Mouse (Mus musculus): ENCODE data around the gene Pnliprp2. TPM values are rescaled to one million over a fixed set of nuclear protein-coding genes. Genes with fewer than 3 reads are reported as not detected.

The Pnliprp2 gene
- polyA plus RNA-seq (2016; fragmentation: Nextera tagmentation; extraction: Ambion mirVana) = not detected in 2 replicates

- no peak within 1 kb of the TSS for H3K4me2 ChIP-seq (replicated peaks)
- WGBS = 62% methylated on average over 9 of the region's 9 CpGs
Measured at GRCm38 (mm10) chr19:58759423-58759822, at the start of gene Pnliprp2. TSS of gene Pnliprp2 (plus strand) at chr19:58759719.

GRCm38 (mm10) chr19:58717925-58718324, 41.6 kb upstream of the Pnliprp2 start:
- Histone ChIP-seq H3K9ac (no peak overlapping the region), H3K36me3 (no peaks in the 10 kb centered on the region), H3K27me3 (no peaks in the 10 kb centered on the region), H3K4me2 (replicated peaks) (no peak overlapping the region), H3K27ac (no peak overlapping the region), H3K4me1 (no peaks in the 10 kb centered on the region), H3K9me3 (replicated peaks) (no peaks in the 10 kb centered on the region), H3K4me3 (no peak overlapping the region)
- 91% methylated on average over 4 of the region's 4 CpGs for WGBS
- ATAC-seq (ENCODE audit: low FRiP score) = no peak

More at GRCm38 (mm10) chr19:58759423-58759822, at the start of gene Pnliprp2:
- Histone ChIP-seq H3K27ac (no peak within 1 kb of the TSS), H3K9me3 (replicated peaks) (no peaks in the 10 kb centered on the region), H3K4me3 (no peak within 1 kb of the TSS), H3K36me3 (no peaks in the 10 kb centered on the region), H3K9ac (no peak within 1 kb of the TSS), H3K27me3 (peaks cover 3% of the 10 kb centered on the region; the same call in 1 of the 2 replicates), H3K4me1 (no peaks in the 10 kb centered on the region; the same call in 1 of the 2 replicates)
- no peak for ATAC-seq (ENCODE audit: low FRiP score)

GRCm38 (mm10) chr19:58720439-58720838, 39.1 kb upstream of the Pnliprp2 start:
- no peak overlapping the region for H3K4me2 ChIP-seq (replicated peaks)
- no peaks in the 10 kb centered on the region for H3K9me3 ChIP-seq (replicated peaks)
- no peaks in the 10 kb centered on the region for H3K4me1 ChIP-seq
- no peaks in the 10 kb centered on the region for H3K36me3 ChIP-seq
- no peak overlapping the region for H3K27ac ChIP-seq
- no peaks in the 10 kb centered on the region for H3K27me3 ChIP-seq
- no peak overlapping the region for H3K4me3 ChIP-seq
- no peak overlapping the region for H3K9ac ChIP-seq
- ATAC-seq (ENCODE audit: low FRiP score) = no peak

GRCm38 (mm10) chr19:58726551-58726950, 33.0 kb upstream of the Pnliprp2 start:
- ATAC-seq (ENCODE audit: low FRiP score) = no peak
- 86% methylated on average over 5 of the region's 5 CpGs for WGBS
- no peaks in the 10 kb centered on the region for H3K9me3 ChIP-seq (replicated peaks)

GRCm38 (mm10) chr19:58727756-58728155, 31.8 kb upstream of the Pnliprp2 start:
- Histone ChIP-seq H3K27ac (no peak overlapping the region), H3K9me3 (replicated peaks) (no peaks in the 10 kb centered on the region), H3K36me3 (no peaks in the 10 kb centered on the region), H3K4me2 (replicated peaks) (no peak overlapping the region), H3K4me3 (no peak overlapping the region), H3K4me1 (no peaks in the 10 kb centered on the region), H3K9ac (no peak overlapping the region), H3K27me3 (no peaks in the 10 kb centered on the region)
- ATAC-seq (ENCODE audit: low FRiP score) = no peak
- WGBS = 73% methylated on average over 5 of the region's 5 CpGs

More at GRCm38 (mm10) chr19:58726551-58726950, 33.0 kb upstream of the Pnliprp2 start:
- Histone ChIP-seq H3K27me3 (no peaks in the 10 kb centered on the region), H3K4me1 (no peaks in the 10 kb centered on the region), H3K36me3 (no peaks in the 10 kb centered on the region), H3K4me3 (no peak overlapping the region), H3K4me2 (replicated peaks) (no peak overlapping the region), H3K27ac (no peak overlapping the region), H3K9ac (no peak overlapping the region)

GRCm38 (mm10) chr19:58728445-58729031, 31.0 kb upstream of the Pnliprp2 start, which contains the start of gene Pnliprp1:
TSS of gene Pnliprp1 (plus strand) at chr19:58728887.
- Histone ChIP-seq H3K4me1 (no peaks in the 10 kb centered on the region), H3K27ac (no peak within 1 kb of the TSS)
- no peak for ATAC-seq (ENCODE audit: low FRiP score)

GRCm38 (mm10) chr19:58733216-58733615, 26.3 kb upstream of the Pnliprp2 start:
- 87% methylated on average over 6 of the region's 6 CpGs for WGBS
- Histone ChIP-seq H3K27ac (no peak overlapping the region), H3K9ac (no peak overlapping the region), H3K4me1 (no peaks in the 10 kb centered on the region), H3K27me3 (no peaks in the 10 kb centered on the region), H3K4me3 (no peak overlapping the region), H3K4me2 (replicated peaks) (no peak overlapping the region), H3K36me3 (no peaks in the 10 kb centered on the region), H3K9me3 (replicated peaks) (no peaks in the 10 kb centered on the region)
- no peak for ATAC-seq (ENCODE audit: low FRiP score)

More at GRCm38 (mm10) chr19:58728445-58729031, 31.0 kb upstream of the Pnliprp2 start, which contains the start of gene Pnliprp1:
- WGBS = 60% methylated on average over 5 of the region's 5 CpGs
- H3K4me2 ChIP-seq (replicated peaks) = no peak within 1 kb of the TSS
- no peak within 1 kb of the TSS for H3K9ac ChIP-seq
- no peak within 1 kb of the TSS for H3K4me3 ChIP-seq
- H3K36me3 ChIP-seq = no peaks in the 10 kb centered on the region
- H3K27me3 ChIP-seq = no peaks in the 10 kb centered on the region
- H3K9me3 ChIP-seq (replicated peaks) = no peaks in the 10 kb centered on the region

GRCm38 (mm10) chr19:58738111-58738510, 21.4 kb upstream of the Pnliprp2 start:
- no peak overlapping the region for H3K4me3 ChIP-seq
- H3K27me3 ChIP-seq = no peaks in the 10 kb centered on the region
- no peaks in the 10 kb centered on the region for H3K9me3 ChIP-seq (replicated peaks)
- H3K9ac ChIP-seq = no peak overlapping the region
- WGBS = 87% methylated on average over 4 of the region's 4 CpGs
- no peak overlapping the region for H3K27ac ChIP-seq
- H3K36me3 ChIP-seq = no peaks in the 10 kb centered on the region
- no peaks in the 10 kb centered on the region for H3K4me1 ChIP-seq
- no peak overlapping the region for H3K4me2 ChIP-seq (replicated peaks)
- no peak for ATAC-seq (ENCODE audit: low FRiP score)

- Histone ChIP-seq H3K4me2 (replicated peaks) (no peak overlapping the region), H3K27me3 (no peaks in the 10 kb centered on the region), H3K4me3 (no peak overlapping the region), H3K27ac (no peak overlapping the region), H3K36me3 (no peaks in the 10 kb centered on the region), H3K9me3 (replicated peaks) (no peaks in the 10 kb centered on the region), H3K9ac (no peak overlapping the region), H3K4me1 (no peaks in the 10 kb centered on the region)
- WGBS = 61% methylated on average over 6 of the region's 6 CpGs
- no peak for ATAC-seq (ENCODE audit: low FRiP score)
Measured at GRCm38 (mm10) chr19:58741036-58741435, 18.5 kb upstream of the Pnliprp2 start.

GRCm38 (mm10) chr19:58742711-58743110, 16.8 kb upstream of the Pnliprp2 start:
- no peak for ATAC-seq (ENCODE audit: low FRiP score)
- Histone ChIP-seq H3K9ac (no peak overlapping the region), H3K4me3 (no peak overlapping the region), H3K4me2 (replicated peaks) (no peak overlapping the region), H3K27me3 (no peaks in the 10 kb centered on the region), H3K36me3 (no peaks in the 10 kb centered on the region), H3K4me1 (no peaks in the 10 kb centered on the region), H3K9me3 (replicated peaks) (no peaks in the 10 kb centered on the region), H3K27ac (no peak overlapping the region)
- WGBS = 87% methylated on average over 4 of the region's 4 CpGs

GRCm38 (mm10) chr19:58743736-58744135, 15.8 kb upstream of the Pnliprp2 start:
- H3K9me3 ChIP-seq (replicated peaks) = no peaks in the 10 kb centered on the region
- H3K4me1 ChIP-seq = no peaks in the 10 kb centered on the region
- H3K36me3 ChIP-seq = no peaks in the 10 kb centered on the region
- H3K27ac ChIP-seq = no peak overlapping the region
- no peak overlapping the region for H3K4me3 ChIP-seq
- H3K9ac ChIP-seq = no peak overlapping the region
- ATAC-seq (ENCODE audit: low FRiP score) = no peak
- H3K27me3 ChIP-seq = no peaks in the 10 kb centered on the region
- 72% methylated on average over 4 of the region's 4 CpGs for WGBS
- no peak overlapping the region for H3K4me2 ChIP-seq (replicated peaks)

- Histone ChIP-seq H3K27me3 (no peaks in the 10 kb centered on the region), H3K36me3 (no peaks in the 10 kb centered on the region), H3K27ac (no peak overlapping the region), H3K4me1 (no peaks in the 10 kb centered on the region), H3K4me3 (no peak overlapping the region), H3K9me3 (replicated peaks) (no peaks in the 10 kb centered on the region), H3K4me2 (replicated peaks) (no peak overlapping the region), H3K9ac (no peak overlapping the region)
- WGBS = 88% methylated on average over 9 of the region's 9 CpGs
- no peak for ATAC-seq (ENCODE audit: low FRiP score)
Measured at GRCm38 (mm10) chr19:58747498-58748000, 12.0 kb upstream of the Pnliprp2 start.

- ATAC-seq (ENCODE audit: low FRiP score) = no peak
- H3K9ac ChIP-seq = no peak overlapping the region
- no peak overlapping the region for H3K4me2 ChIP-seq (replicated peaks)
- H3K4me3 ChIP-seq = no peak overlapping the region
- 81% methylated on average over 2 of the region's 2 CpGs for WGBS
- no peaks in the 10 kb centered on the region for H3K4me1 ChIP-seq
- no peak overlapping the region for H3K27ac ChIP-seq
- no peaks in the 10 kb centered on the region for H3K27me3 ChIP-seq
- no peaks in the 10 kb centered on the region for H3K9me3 ChIP-seq (replicated peaks)
- H3K36me3 ChIP-seq = no peaks in the 10 kb centered on the region
Measured at GRCm38 (mm10) chr19:58750822-58751221, 8.7 kb upstream of the Pnliprp2 start.

Measured in hindbrain, embryonic 12.5 days (tissue).